Mouse (Mus musculus) liver, embryonic 16.5 days (tissue): ENCODE results near the gene Rps3a1. TPM values are rescaled to one million over a fixed set of nuclear protein-coding genes. Genes with fewer than 3 reads are reported as not detected.

Source experiments
- ATAC-seq: fragments of 200-750 bp; cut with Nextera tagmentation; 2 replicates; pipeline ENCODE4 v1.8.0; 2017; ENCODE audit warnings: low read depth, mild to moderate bottlenecking, moderate number of reproducible peaks, moderate library complexity
- H3K27ac ChIP-seq: fragments of 300-500 bp; sonication (generic); 2 replicates; pipeline ENCODE4 v1.5.1; 2014; ENCODE audit warnings: mild to moderate bottlenecking, low read length
- H3K27me3 ChIP-seq: fragments of 300-500 bp; sonication (generic); 2 replicates; pipeline ENCODE4 v1.6.1; 2014; ENCODE audit warnings: low read depth, low read length, mixed read lengths; ENCODE audit not compliant: control insufficient read depth, insufficient read depth
- H3K36me3 ChIP-seq: fragments of 300-500 bp; sonication (generic); 2 replicates; pipeline ENCODE4 v1.6.1; 2014; ENCODE audit warnings: mild to moderate bottlenecking; ENCODE audit not compliant: control insufficient read depth, insufficient read depth
- H3K4me1 ChIP-seq: fragments of 300-500 bp; sonication (generic); 2 replicates; pipeline ENCODE4 v1.6.1; 2014; ENCODE audit warnings: low read depth, low read length, mixed read lengths; ENCODE audit not compliant: control insufficient read depth
- H3K4me2 ChIP-seq: fragments of 300-500 bp; sonication (generic); 2 replicates; pipeline ENCODE4 v1.6.1; 2014; ENCODE audit warnings: low read depth, low read length, mixed read lengths
- H3K4me3 ChIP-seq: fragments of 300-500 bp; sonication (generic); 2 replicates; pipeline ENCODE4 v1.5.1; 2014; ENCODE audit warnings: low read depth, mild to moderate bottlenecking, low read length
- H3K9ac ChIP-seq: fragments of 300-500 bp; sonication (generic); 2 replicates; pipeline ENCODE4 v1.6.1; 2014; ENCODE audit warnings: low read depth, low read length
- H3K9me3 ChIP-seq: fragments of 300-500 bp; sonication (generic); replicated peaks from 2 replicates; pipeline ENCODE4 v1.6.1; 2016; ENCODE audit warnings: low read length; ENCODE audit not compliant: control insufficient read depth
- WGBS: fragments of 180-500 bp; shearing (Covaris S2); extraction: QIAGEN DNeasy Blood & Tissue Kit; methylation state at CpG from one replicate; pipeline ENCODE4 v1.1.7; 2014; ENCODE audit not compliant: insufficient replicate concordance; 5-methylcytosine and 5-hydroxymethylcytosine counted together
- polyA plus RNA-seq: library from polyadenylated mRNA; unstranded; fragments of >200 nt; fragmentation: Nextera tagmentation; extraction: Ambion mirVana; gene quantifications from 2 replicates; pipeline ENCODE4 v1.2.1, GENCODE M21; 2015

The Rps3a1 gene
- polyA plus RNA-seq, 1 experiment from 2014 or later: 593 TPM

DNA sequence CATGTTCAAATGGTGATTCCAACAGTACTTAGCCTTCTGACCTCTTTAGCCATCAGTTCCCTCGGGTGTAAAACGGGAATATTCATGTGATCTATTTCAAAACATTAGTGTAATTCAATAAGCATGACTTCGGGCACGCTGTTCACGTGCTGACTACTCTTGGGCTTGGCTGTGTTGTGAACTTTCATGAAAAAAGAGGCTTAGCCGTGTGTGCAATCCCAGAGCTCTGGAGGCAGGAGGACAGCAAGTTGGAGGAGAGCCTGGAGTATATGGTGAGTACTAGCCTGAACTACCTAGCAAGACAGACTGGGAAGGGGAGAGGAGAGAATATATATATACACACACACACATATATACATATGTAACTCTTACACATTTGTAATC is 424 bp upstream of the Rps3a1 start:
- ATAC-seq: no peak
- H3K27ac ChIP-seq: no peak overlapping the region
- H3K27me3 ChIP-seq: no peaks in the 10 kb centered on the region
- H3K4me3 ChIP-seq: peak overlapping the region; percentile 77
- H3K9ac ChIP-seq: peak overlapping the region; percentile 28; the same call in 1 of the 2 replicates
- no peaks in the 10 kb centered on the region for H3K9me3 ChIP-seq
- H3K36me3 ChIP-seq: peaks cover 30% of the 10 kb centered on the region
- peaks cover 19% of the 10 kb centered on the region for H3K4me1 ChIP-seq
- H3K4me2 ChIP-seq: peak overlapping the region; percentile 52
- WGBS: 10% methylated on average over 6 of the region's 6 CpGs

DNA sequence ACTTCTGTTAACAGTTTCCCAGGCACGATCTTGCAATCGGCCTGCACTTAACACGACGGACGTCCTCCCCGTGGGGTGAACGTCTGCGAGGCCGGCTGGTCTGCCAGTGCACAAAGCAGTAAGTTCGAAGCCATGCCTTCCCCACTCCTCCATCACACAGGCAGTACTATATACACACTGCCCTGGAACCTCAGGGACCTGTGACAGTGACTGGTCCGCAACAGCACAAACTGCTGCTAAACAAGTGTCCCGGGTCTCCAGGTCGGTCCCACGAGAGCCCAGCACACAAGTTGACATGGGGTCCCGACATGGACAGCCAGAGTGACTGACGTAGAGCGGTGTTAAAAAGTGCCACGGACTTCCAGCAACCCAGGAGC is 628 bp downstream of the Rps3a1 start:
- Histone ChIP-seq H3K27ac (peak overlapping the region; percentile 53), H3K4me1 (peaks cover 23% of the 10 kb centered on the region), H3K36me3 (peaks cover 39% of the 10 kb centered on the region), H3K4me3 (peak overlapping the region; percentile 77), H3K9me3 (no peaks in the 10 kb centered on the region), H3K4me2 (peak overlapping the region; percentile 85), H3K9ac (peak overlapping the region; percentile 81), H3K27me3 (no peaks in the 10 kb centered on the region)
- ATAC-seq: peak; percentile 2
- under 1% methylated on average over 18 of the region's 18 CpGs for WGBS

DNA sequence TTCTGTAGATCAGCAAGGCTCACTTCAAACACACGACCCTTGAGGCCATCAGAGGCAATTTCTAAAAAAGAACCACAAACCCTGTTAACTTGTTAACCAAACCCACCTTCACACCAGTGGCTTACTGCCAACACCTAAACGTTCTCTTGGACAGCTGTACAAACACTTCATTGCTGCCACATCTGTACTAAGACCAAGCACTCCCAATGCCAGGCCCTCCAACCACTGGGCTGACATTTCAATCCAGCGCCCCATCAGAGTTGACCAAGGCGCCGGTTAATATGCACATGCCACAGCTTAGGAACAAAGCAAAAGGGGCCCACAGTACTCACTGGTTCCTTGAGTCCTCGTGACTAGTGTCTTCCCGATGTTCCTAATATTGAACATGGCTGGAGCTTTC is 1.1 kb downstream of the Rps3a1 start:
- WGBS: 4% methylated on average over 7 of the region's 7 CpGs
- peaks cover 41% of the 10 kb centered on the region for H3K36me3 ChIP-seq

GRCm38 (mm10) chr3:86139660-86140059 is 2.8 kb downstream of the Rps3a1 start:
- no peak overlapping the region for H3K4me2 ChIP-seq
- peaks cover 53% of the 10 kb centered on the region for H3K36me3 ChIP-seq
- 81% methylated on average over 4 of the region's 4 CpGs for WGBS
- H3K27ac ChIP-seq: no peak overlapping the region
- H3K9me3 ChIP-seq: no peaks in the 10 kb centered on the region
- peaks cover 36% of the 10 kb centered on the region for H3K4me1 ChIP-seq
- H3K27me3 ChIP-seq: no peaks in the 10 kb centered on the region
- no peak for ATAC-seq
- no peak overlapping the region for H3K4me3 ChIP-seq
- 0 out of 2 replicates have a peak overlapping the region, but pooled peaks have one; percentile 18 for H3K9ac ChIP-seq

More for the DNA sequence above, 1.1 kb downstream of the Rps3a1 start:
- Histone ChIP-seq H3K27ac (peak overlapping the region; percentile 53), H3K27me3 (no peaks in the 10 kb centered on the region), H3K9ac (peak overlapping the region; percentile 81), H3K9me3 (no peaks in the 10 kb centered on the region), H3K4me2 (peak overlapping the region; percentile 85), H3K4me1 (peaks cover 26% of the 10 kb centered on the region), H3K4me3 (peak overlapping the region; percentile 77)
- no peak for ATAC-seq

GRCm38 (mm10) chr3:86136936-86137574 is 5.4 kb downstream of the Rps3a1 start:
- H3K27ac ChIP-seq: no peak overlapping the region
- H3K9ac ChIP-seq: no peak overlapping the region
- H3K4me3 ChIP-seq: no peak overlapping the region
- no peaks in the 10 kb centered on the region for H3K9me3 ChIP-seq
- H3K4me1 ChIP-seq: peaks cover 32% of the 10 kb centered on the region
- peaks cover 53% of the 10 kb centered on the region for H3K36me3 ChIP-seq
- 76% methylated on average over 6 of the region's 6 CpGs for WGBS
- no peaks in the 10 kb centered on the region for H3K27me3 ChIP-seq
- no peak overlapping the region for H3K4me2 ChIP-seq
- ATAC-seq: no peak

DNA sequence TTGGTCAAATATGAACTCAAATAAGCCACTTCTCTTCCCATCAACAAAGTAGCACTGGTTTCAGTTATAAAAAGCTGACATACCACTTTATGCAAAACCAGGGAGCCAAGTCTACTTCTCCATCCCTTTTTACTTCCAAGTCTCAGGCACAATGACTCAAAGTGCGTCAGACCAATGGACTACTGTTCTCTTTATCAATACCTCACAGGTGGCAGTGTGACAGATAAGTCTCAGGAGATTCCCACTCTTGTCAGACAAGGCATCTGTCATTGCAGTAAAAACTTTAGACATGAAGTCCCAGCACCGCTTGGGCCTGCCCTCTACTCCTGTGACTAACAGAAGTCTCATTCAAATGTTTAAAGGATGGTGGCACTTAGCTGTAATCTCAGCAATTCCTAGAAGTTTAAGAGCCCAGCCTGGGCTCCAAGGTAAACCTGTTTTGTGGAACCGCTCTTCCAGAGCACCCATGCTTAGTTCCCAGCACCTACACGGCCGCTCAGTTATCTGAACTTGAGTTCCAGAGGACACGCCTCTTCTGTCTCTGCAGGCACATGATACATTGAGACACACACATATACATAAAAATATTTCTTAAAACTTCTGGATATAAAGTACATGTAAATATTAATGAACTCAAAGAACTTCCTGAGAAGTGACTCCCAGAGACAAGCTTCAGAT is 6.5 kb downstream of the Rps3a1 start:
- 40% methylated on average over 6 of the region's 6 CpGs for WGBS
- H3K36me3 ChIP-seq: peaks cover 53% of the 10 kb centered on the region
- H3K27ac ChIP-seq: no peak overlapping the region

GRCm38 (mm10) chr3:86134939-86135638 is 7.4 kb downstream of the Rps3a1 start:
- H3K4me3 ChIP-seq: no peak overlapping the region
- H3K9me3 ChIP-seq: no peaks in the 10 kb centered on the region
- peaks cover 24% of the 10 kb centered on the region for H3K4me1 ChIP-seq
- H3K27me3 ChIP-seq: no peaks in the 10 kb centered on the region
- peaks cover 44% of the 10 kb centered on the region for H3K36me3 ChIP-seq
- WGBS: 82% methylated on average over 6 of the region's 6 CpGs
- no peak overlapping the region for H3K9ac ChIP-seq
- no peak overlapping the region for H3K4me2 ChIP-seq
- ATAC-seq: peak; percentile 56; the same call in 1 of the 2 replicates
- H3K27ac ChIP-seq: no peak overlapping the region

More for the DNA sequence above, 6.5 kb downstream of the Rps3a1 start:
- Histone ChIP-seq H3K4me1 (peaks cover 31% of the 10 kb centered on the region), H3K4me3 (no peak overlapping the region), H3K4me2 (no peak overlapping the region), H3K27me3 (no peaks in the 10 kb centered on the region), H3K9ac (no peak overlapping the region), H3K9me3 (no peaks in the 10 kb centered on the region)
- peak; percentile 45; the same call in 1 of the 2 replicates for ATAC-seq

GRCm38 (mm10) chr3:86129757-86130156 is 12.7 kb downstream of the Rps3a1 start:
- H3K27ac ChIP-seq: no peak overlapping the region
- no peak overlapping the region for H3K4me2 ChIP-seq
- no peaks in the 10 kb centered on the region for H3K4me1 ChIP-seq
- H3K4me3 ChIP-seq: no peak overlapping the region
- WGBS: 11% methylated on average over 6 of the region's 6 CpGs
- H3K27me3 ChIP-seq: no peaks in the 10 kb centered on the region
- no peaks in the 10 kb centered on the region for H3K36me3 ChIP-seq
- no peak overlapping the region for H3K9ac ChIP-seq
- no peak for ATAC-seq
- no peaks in the 10 kb centered on the region for H3K9me3 ChIP-seq
